Mouse (Mus musculus) embryonic fibroblast, embryonic 13.5 days (primary cell): ENCODE data around the gene Ldlr. TPM values are rescaled to one million over a fixed set of nuclear protein-coding genes. Genes with fewer than 3 reads are reported as not detected.

Experiments
- H3K27ac ChIP-seq: 2 replicates; pipeline ENCODE4 v1.5.1; 2012; ENCODE audit warnings: low read length, control low read depth, inconsistent platforms; ENCODE audit not compliant: insufficient read depth
- H3K4me1 ChIP-seq: 2 replicates; pipeline ENCODE4 v1.6.1; 2011; ENCODE audit warnings: low read length; ENCODE audit not compliant: control insufficient read depth, insufficient read depth
- H3K4me3 ChIP-seq: 2 replicates; pipeline ENCODE4 v1.5.1; 2011; ENCODE audit warnings: mild to moderate bottlenecking, control low read depth, low read length; ENCODE audit not compliant: insufficient read depth
- CTCF ChIP-seq: IDR thresholded peaks from 2 replicates; pipeline ENCODE4 v1.5.1; 2011; ENCODE audit warnings: mild to moderate bottlenecking, control low read depth, low read length, moderate library complexity, borderline replicate concordance; ENCODE audit not compliant: insufficient read depth
- POLR2A ChIP-seq: IDR thresholded peaks from 2 replicates; pipeline ENCODE4 v1.6.1; 2011; ENCODE audit warnings: low read depth, mild to moderate bottlenecking, control low read depth, low read length, moderate library complexity
- polyA plus RNA-seq: library from polyadenylated mRNA; stranded (reverse); fragments of >200 nt; gene quantifications from 2 replicates; pipeline ENCODE4 v1.2.4, GENCODE M21; 2011; ENCODE audit warnings: low read depth; ENCODE audit not compliant: missing spikeins, insufficient read length

Gene Ldlr
- polyA plus RNA-seq, 1 experiment: 54.6 TPM

DNA sequence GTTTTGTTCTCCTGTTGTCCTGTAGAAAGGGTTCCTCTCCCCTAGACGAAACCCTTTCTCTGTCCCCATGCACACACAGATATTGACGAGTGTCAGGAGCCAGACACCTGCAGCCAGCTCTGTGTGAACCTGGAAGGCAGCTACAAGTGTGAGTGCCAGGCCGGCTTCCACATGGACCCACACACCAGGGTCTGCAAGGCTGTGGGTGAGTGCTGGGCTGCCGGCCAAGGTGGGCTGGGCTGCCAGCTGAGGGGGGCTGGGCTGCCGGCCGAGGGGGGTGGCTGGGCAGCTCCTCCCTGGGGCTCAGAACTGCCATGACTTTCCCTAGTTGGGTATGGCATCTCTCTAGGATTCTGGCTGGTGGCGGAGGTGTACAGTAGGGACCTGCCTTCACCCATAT is 15.5 kb downstream of the Ldlr start:
- no peaks in the 10 kb centered on the region for H3K4me1 ChIP-seq
- no peak overlapping the region for H3K27ac ChIP-seq
- no peak for TF ChIP-seq CTCF
- TF ChIP-seq POLR2A: no peak
- no peak overlapping the region for H3K4me3 ChIP-seq

DNA sequence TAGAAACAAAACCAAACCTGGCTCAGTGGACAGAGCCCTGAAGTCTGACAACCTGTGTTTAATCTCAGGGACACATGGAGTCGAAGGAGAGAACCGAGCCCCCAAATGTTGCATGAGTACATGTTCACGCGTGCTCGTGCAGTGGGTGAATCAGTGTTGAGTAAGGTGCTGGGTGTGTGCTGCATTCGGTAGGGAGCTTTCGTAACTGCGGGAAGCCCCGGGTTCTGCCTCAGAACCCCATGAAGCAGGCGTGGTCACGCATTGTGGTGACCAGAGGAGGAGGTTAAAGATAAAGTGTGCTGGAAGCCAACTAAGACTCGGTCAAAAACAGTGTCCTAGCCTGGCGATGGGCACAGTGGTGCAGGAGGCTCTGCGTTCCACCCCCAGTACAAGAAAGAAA is 17.1 kb downstream of the Ldlr start:
- no peak overlapping the region for H3K4me3 ChIP-seq
- TF ChIP-seq CTCF (no peak), POLR2A (no peak)
- H3K27ac ChIP-seq: no peak overlapping the region
- no peaks in the 10 kb centered on the region for H3K4me1 ChIP-seq

DNA sequence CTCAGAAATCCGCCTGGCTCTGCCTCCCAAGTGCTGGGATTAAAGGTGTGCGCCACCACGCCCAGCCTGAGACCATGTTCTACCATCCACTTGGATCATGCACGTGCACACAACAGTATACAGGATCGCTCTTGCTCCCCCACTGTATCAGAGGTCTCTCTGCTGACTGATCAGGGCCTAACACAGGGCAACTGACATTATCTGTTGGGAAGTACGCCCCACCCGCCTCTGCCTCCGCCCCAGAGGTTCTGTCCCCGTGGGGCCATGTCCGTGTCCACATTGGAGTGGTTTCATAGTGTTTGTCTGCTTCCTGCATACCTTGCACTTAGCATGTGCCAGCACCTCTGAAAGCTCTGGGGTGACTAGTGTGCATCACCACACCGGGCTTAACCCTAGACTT is 18.2 kb downstream of the Ldlr start:
- Histone ChIP-seq H3K27ac (no peak overlapping the region), H3K4me1 (no peaks in the 10 kb centered on the region), H3K4me3 (no peak overlapping the region)
- TF ChIP-seq POLR2A (no peak), CTCF (no peak)

DNA sequence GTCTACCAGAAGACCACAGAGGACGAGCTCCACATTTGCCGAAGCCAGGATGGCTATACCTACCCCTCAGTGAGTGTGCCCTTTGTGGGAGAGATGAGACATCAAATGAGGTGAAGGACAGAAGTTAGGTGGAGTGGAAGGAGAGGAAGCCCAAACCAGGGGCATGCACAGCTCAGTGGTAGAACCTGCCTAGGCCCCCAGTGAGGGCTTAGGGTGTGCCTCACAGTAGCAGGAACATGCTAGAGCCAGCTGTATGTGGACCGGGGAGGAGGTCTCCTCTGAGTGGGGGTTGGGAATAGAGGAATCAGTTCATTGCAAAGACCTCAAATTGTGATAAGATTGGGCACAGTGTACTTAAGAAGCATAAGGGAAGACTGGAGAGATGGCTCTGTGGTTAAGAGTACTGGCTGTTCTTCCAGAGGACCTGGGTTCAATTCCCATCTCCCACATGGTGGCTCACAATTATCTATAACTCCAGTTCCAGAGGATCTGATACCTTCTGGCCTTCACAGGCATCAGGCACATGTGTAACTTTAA is 24.0 kb downstream of the Ldlr start:
- Histone ChIP-seq H3K27ac (no peak overlapping the region), H3K4me1 (peaks cover 5% of the 10 kb centered on the region), H3K4me3 (no peak overlapping the region)
- TF ChIP-seq POLR2A (no peak), CTCF (no peak)

DNA sequence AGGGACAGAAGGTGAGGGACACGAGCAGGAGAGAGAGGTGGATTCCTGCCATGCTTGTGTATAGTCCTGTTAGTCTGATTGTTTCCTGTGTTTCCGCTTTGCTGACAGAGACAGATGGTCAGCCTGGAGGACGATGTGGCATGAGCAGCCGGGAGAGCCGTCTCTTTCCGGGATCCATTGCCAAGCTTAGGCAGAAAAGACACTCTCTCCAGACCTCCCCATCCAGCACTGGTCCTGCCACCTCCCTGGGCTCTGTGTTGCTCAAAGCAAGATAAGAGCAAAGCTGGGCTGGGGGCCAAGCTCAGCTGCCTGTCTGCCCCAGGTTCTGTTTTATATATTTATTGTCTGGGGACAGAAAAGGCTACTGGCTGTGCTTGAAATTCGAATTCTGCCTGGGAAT is 24.8 kb downstream of the Ldlr start:
- no peak for TF ChIP-seq CTCF
- no peak for TF ChIP-seq POLR2A
- Histone ChIP-seq H3K4me1 (peaks cover 5% of the 10 kb centered on the region), H3K27ac (0 out of 2 replicates have a peak overlapping the region, but pooled peaks have one; percentile 4)

DNA sequence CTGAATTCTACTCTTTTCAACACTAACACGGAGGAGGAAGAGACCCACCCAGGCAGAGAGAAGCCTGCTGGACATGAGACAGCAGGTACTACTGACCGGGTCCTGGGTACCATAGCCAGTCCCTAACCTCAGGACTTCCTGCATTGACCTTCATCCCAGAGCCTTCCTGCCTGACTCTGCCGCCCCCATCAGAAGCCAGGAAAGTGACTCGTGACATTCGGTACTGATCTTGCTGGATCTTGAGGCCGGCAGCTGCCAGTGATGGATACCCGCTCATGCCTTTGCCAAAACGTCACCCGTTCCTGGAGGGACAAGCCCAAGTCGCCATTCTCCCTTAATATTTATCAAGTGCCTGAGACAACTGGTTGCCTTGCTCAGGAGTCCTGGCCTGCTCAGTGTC is 25.2 kb downstream of the Ldlr start:
- Histone ChIP-seq H3K4me3 (no peak overlapping the region), H3K27ac (no peak overlapping the region), H3K4me1 (peaks cover 6% of the 10 kb centered on the region)
- TF ChIP-seq CTCF (no peak), POLR2A (no peak)

More for the DNA sequence above, 24.8 kb downstream of the Ldlr start:
- H3K4me3 ChIP-seq: no peak overlapping the region

DNA sequence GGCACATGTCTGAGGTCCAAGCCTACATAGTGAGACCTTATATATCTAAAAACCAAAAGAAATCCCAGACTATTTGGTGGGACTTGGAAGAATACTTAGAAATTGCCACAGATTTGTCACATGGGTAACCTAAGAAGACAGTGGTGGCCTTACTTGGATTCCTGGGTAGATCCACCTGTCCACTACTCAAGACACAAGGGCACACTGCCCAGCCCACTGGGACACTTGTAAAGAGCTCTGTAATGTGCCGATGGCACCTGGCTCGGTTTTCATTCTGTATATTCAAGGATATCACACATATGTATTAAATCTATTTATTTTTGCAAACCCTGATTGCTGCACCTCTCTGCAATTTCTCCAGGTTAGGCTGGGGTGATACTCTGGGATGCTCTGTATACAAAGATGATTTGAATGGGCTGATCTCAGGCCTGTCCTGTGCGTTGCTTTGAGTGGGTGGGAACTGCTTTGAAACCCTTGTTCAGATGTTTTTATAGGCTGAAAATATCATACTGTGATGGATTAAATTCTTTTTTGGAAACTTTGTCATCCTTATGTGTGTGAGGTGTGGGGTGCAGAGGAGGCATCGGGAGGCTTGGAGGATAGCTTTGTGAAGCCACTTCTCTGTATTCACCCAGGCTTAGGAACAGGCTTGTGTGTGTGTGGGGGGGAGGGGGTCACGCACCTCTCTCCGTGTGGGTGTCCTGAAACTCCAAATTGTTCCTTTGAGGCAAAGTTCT is 26.3 kb downstream of the Ldlr start:
- H3K27ac ChIP-seq: no peak overlapping the region
- no peak for TF ChIP-seq POLR2A
- no peak for TF ChIP-seq CTCF
- H3K4me1 ChIP-seq: peaks cover 12% of the 10 kb centered on the region
- no peak overlapping the region for H3K4me3 ChIP-seq

DNA sequence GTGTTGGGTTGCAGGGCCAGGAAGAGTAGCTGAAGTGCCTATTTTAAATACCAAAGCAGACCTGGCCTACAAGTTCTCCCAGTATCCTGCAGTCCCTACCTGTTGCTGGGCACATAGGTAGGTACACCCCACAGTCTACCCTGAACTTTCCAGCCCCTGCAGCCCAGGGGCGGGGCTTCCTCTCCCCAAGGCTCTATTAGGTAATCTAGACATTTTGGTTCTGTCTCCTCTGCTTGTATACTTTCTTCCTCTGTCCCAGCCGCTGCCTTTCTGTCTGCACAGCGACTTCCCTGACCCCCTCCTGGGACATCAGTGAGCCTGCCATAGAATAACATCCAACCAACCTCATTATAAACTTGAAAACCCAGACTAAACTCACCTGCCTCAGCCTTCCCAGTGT is 27.1 kb downstream of the Ldlr start:
- H3K4me1 ChIP-seq: peaks cover 16% of the 10 kb centered on the region
- H3K27ac ChIP-seq: no peak overlapping the region
- TF ChIP-seq CTCF (no peak), POLR2A (no peak)
- H3K4me3 ChIP-seq: no peak overlapping the region

DNA sequence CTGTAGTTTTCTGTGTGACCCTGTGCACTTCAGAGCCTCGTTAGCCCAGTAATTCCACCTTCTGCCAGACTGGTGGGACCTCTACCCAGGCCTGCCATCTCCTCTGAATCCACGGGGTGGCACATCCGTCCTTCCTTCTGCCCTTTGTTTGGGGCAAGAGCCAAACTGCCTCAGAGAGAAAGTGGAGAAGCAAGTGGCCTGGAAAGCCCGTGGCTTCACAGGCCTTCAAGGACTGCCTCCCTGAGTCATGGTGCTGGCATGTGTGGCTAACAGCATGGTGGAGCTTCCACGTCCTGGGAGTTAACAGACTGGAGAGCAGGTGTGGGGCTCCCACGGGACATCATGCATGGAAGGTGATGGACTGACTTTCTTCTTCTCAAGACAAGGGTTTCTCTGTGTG is 28.1 kb downstream of the Ldlr start:
- Histone ChIP-seq H3K4me1 (peaks cover 16% of the 10 kb centered on the region), H3K27ac (peak overlapping the region; percentile 83), H3K4me3 (no peak overlapping the region)
- TF ChIP-seq CTCF (no peak), POLR2A (no peak)

DNA sequence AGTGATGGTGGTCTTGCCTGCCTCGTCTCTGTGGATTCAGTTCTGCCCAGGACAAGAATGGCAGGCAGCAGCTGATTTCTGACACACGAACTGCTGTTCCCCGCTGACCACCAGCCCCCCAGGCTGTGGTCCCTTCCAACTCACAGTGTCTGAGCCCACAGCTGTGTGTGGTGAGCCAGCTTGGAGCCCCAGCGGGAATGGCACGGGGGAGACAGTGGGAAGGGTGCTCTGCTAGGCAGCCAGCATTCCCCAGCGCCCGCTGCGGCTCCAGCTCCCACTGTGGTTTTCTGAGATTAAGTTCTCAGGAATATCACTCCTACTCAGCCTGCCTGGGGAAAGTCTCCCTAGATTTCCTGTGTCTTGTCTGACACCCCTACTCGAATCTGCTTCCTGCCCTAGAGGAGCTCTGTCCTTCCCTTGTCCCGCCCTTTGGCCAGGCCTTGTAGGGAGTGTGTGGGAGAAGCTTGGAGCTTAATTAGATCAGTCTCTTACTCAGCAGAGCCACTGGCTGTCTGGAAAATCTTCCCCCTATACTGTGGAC is 29.0 kb downstream of the Ldlr start:
- Histone ChIP-seq H3K27ac (peak overlapping the region; percentile 83), H3K4me1 (peaks cover 16% of the 10 kb centered on the region), H3K4me3 (no peak overlapping the region)
- TF ChIP-seq CTCF (no peak), POLR2A (peak; percentile 16; the same call in 1 of the 2 replicates)
